Mouse (Mus musculus): ENCODE results near the gene Dync2li1.
A peak's percentile ranks its signal among the peaks of the same experiment; 100 is the strongest.

Gene Dync2li1

DNA sequence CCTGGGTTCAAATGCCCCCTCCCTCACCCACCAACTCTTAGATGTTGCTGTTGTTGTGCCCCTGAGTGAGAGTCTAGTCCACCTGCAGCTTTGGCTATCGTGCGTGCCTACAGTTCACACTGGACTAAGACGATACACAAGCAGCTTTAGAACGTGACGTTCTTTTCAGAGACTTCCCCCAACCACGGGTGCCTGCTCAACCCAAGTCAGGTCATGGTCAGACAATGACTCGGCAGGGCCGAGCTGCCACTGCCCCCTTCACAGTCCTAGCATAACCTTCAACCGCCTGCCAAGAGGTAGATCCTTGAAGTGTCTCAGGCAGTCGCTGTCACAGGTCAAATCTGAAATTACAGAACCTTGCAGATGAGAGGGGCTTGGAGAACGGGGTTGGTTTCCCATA, 62.5 kb downstream of the Dync2li1 start:
- DNase-seq = no peak

DNA sequence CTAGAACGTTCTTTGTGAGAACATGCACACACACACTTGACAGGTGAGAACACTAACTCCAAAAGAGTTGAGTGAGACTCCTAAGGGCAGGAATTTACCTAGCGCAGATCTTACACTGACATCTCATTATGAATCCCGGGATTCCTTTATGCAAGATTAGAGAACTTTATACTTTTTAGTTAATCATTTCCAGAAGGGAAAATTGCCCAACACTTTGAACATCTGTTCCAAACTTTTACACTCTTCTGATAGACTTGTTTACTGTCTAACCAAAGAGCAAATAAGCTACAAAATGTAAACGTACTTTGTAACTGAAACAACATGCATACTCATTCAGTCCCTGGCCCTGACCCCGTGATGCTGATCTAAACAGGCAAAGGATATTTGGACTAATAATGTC, 63.0 kb downstream of the Dync2li1 start:
- no peak for DNase-seq

DNA sequence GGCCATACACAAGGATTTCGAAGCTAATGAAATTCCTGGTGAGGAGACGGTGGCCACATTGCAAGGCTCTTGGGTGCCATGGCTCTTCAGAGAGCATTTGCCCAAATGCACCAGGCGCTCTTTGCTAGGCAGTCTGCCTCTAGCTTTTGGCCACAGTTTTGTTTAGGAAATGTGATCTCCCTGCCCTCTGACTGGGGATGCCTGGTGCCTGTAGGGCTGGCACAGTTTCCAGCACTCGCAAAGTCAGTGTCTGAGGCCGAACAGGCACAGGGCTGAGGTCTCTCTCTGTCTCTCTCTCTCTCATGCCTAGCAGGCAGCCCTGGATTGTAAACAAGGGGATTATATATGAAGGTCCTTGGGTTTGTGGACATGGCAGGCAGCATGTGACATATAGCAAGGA, 63.8 kb downstream of the Dync2li1 start:
- DNase-seq = no peak

DNA sequence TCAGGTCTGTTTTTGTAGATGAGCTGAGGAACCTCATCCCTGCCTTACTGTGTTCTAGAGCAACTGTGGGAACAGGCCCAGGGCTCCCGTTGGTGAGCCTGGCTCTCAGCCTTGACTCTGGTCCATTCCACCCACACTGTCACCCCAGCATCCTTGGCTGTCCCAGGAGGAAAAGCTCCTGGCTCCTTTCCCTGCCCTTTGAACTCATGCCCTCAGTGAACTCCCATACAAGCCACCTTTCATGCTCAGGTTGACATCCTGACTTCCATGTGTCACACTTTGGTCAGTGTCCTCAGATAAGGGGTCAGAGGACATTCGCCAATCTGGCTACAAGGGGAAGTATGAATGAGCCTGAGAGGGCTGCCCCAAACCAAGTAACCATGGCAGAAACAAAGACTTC, 67.4 kb downstream of the Dync2li1 start:
- no peak for DNase-seq

DNA sequence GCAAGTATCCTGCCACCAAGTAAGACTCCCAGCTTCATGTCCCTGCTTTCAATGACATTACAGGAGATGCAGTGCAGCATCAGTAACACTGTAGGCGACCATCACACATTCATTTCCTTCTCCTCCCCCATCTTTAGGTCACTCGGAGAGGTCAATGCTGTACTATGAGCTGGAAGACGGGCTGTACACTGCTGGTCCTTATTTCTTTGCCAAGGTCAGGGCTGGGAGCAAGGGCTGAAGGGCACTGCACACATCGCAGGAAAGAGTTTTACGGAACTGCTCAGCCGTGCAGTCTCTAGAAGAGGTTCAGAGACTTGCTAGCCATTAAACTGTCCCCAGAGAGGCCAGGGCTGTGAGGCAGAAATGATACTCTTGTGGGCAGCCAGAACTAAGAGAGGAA, 70.2 kb downstream of the Dync2li1 start:
- DNase-seq = peak; percentile 29

DNA sequence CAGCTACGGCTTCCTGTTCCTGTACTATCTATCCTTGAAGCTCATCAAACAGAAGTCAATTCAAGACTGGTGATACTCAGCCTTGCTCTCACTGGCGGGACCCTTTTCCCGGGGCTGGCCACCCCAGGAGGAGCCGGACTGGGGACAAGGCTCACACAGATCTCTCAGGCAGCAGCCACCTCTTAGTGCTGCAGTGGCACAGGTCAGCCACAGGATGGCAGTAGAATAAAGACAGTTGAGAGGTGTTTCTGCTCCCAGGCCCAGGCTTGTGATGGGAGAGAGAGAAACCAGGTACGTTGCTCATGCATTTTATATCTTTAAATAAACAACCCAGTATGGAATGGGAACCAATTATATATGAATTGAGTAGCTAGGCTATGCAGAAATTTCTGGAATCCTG, 72.4 kb downstream of the Dync2li1 start:
- peak; percentile 78 for DNase-seq
